Mouse (Mus musculus) lung, postnatal 0 days (tissue): ENCODE results near the gene 1810009A15Rik. TPM values are rescaled to one million over a fixed set of nuclear protein-coding genes. Genes with fewer than 3 reads are reported as not detected.

Source experiments
- ATAC-seq: fragments of 200-750 bp; cut with Nextera tagmentation; 2 replicates; pipeline ENCODE4 v1.8.0; 2017; ENCODE audit warnings: moderate library complexity
- DNase-seq: peaks from one replicate; pipeline ENCODE4 v3.0.0-alpha.2; 2016; ENCODE audit warnings: low spot score
- H3K27ac ChIP-seq: fragments of 300-500 bp; sonication (generic); 2 replicates; pipeline ENCODE4 v1.5.1; 2014; ENCODE audit warnings: antibody characterized with exemption, mild to moderate bottlenecking, low read length, mixed read lengths
- H3K27me3 ChIP-seq: fragments of 300-500 bp; sonication (generic); replicated peaks from 2 replicates; pipeline ENCODE4 v1.6.1; 2014; ENCODE audit warnings: low read length, mixed read lengths; ENCODE audit not compliant: insufficient read depth
- H3K36me3 ChIP-seq: fragments of 300-500 bp; sonication (generic); 2 replicates; pipeline ENCODE4 v1.6.1; 2014; ENCODE audit warnings: low read length, mixed read lengths; ENCODE audit not compliant: insufficient read depth
- H3K4me1 ChIP-seq: fragments of 300-500 bp; sonication (generic); 2 replicates; pipeline ENCODE4 v1.6.1; 2014; ENCODE audit warnings: antibody characterized with exemption, low read depth, low read length, mixed read lengths; ENCODE audit not compliant: insufficient read depth
- H3K4me2 ChIP-seq: fragments of 300-500 bp; sonication (generic); replicated peaks from 2 replicates; pipeline ENCODE4 v1.6.1; 2014; ENCODE audit warnings: low read depth, mild to moderate bottlenecking, low read length, moderate library complexity, mixed read lengths
- H3K4me3 ChIP-seq: fragments of 300-500 bp; sonication (generic); 2 replicates; pipeline ENCODE4 v1.5.1; 2014; ENCODE audit warnings: low read depth, low read length
- H3K9ac ChIP-seq: fragments of 300-500 bp; sonication (generic); replicated peaks from 2 replicates; pipeline ENCODE4 v1.6.1; 2014; ENCODE audit warnings: low read depth, mild to moderate bottlenecking
- H3K9me3 ChIP-seq: fragments of 300-500 bp; sonication (generic); 2 replicates; pipeline ENCODE4 v1.6.1; 2016; ENCODE audit warnings: low read length, mixed read lengths
- CTCF ChIP-seq: IDR thresholded peaks from 2 replicates; pipeline ENCODE4 v1.5.1; 2016; ENCODE audit warnings: antibody characterized with exemption, mild to moderate bottlenecking
- EP300 ChIP-seq: IDR thresholded peaks from 2 replicates; pipeline ENCODE4 v1.6.1; 2016; ENCODE audit warnings: antibody characterized with exemption, mild to moderate bottlenecking, control low read depth
- WGBS: fragments of 180-500 bp; shearing (Covaris S2); extraction: QIAGEN DNeasy Blood & Tissue Kit; methylation state at CpG from one replicate; pipeline ENCODE4 v1.1.7; 2014; 5-methylcytosine and 5-hydroxymethylcytosine counted together
- polyA plus RNA-seq: library from polyadenylated mRNA; unstranded; fragments of >200 nt; fragmentation: Nextera tagmentation; extraction: Ambion mirVana; gene quantifications from 2 replicates; pipeline ENCODE4 v1.2.1, GENCODE M21; 2015

The 1810009A15Rik gene
- polyA plus RNA-seq, 1 experiment from 2014 or later, result 44.4 TPM

DNA sequence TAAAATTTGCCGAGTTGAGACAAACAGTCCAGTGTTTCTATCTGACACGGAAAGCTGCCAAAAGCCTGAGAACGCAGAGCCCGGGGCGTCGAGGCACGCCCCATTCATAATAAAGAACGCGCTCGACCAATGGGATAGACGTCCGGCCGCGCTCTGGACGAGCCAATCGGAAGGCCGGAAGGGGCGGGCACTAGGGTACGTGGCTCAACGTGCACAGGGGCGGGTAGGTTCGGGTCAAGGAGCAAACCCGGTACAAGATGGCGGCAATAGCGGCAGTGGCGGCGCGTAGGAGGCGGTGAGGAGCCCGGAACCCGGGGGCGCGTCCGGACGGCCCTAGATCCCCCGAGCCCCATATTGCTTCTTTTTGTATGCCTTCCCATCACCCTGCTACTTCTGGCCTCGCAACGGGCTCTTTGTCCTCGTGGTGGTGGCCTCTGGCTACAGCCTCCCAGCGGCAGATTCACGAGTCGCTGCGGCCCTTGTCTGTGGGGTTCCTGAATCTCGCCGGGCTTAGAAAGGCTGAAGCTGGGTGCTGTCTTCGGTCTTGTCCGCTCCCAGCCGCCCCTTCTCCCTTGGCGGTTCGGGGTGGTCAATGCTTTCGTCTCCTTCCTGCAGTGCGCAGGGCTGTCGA, 9.3 kb downstream of the 1810009A15Rik start, which contains the start of gene Ganab:
TSS of gene Ganab (plus strand) at position 207 of the 631 bp plus-strand sequence.
- H3K9me3 ChIP-seq, result no peaks in the 10 kb centered on the region
- H3K4me2 ChIP-seq, result peak within 1 kb of the TSS; percentile 92
- TF ChIP-seq EP300 (no peak), CTCF (peak; percentile 40)
- H3K27ac ChIP-seq, result peak within 1 kb of the TSS; percentile 88
- 2% methylated on average over 53 of the region's 53 CpGs for WGBS
- H3K4me1 ChIP-seq, result peaks cover 6% of the 10 kb centered on the region; the same call in 1 of the 2 replicates
- ATAC-seq (peak; percentile 100), DNase-seq (peak; percentile 99)
- H3K27me3 ChIP-seq, result no peaks in the 10 kb centered on the region
- H3K9ac ChIP-seq, result peak within 1 kb of the TSS; percentile 91
- H3K36me3 ChIP-seq, result no peaks in the 10 kb centered on the region
- peak within 1 kb of the TSS; percentile 95 for H3K4me3 ChIP-seq

DNA sequence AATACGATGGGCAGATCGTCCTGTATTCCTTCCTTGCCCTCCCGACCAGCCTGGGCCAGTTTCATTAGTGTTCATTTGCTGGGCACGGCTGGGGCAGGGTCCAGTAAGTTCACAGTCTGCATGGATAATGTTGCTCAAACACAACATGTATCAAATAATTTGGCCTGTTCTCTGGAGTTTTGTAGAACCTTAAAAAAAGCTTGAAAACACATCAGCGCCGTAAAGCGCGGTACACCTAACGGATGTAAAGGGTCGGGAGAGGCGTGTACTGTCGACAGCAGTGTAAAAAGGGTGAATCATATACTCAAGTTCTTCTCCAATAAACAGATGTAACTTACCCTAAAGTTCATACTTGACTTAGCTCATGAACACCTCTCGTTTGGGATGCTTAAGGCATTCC, 9.9 kb downstream of the 1810009A15Rik start:
- peak overlapping the region; percentile 92 for H3K4me2 ChIP-seq
- peaks cover 6% of the 10 kb centered on the region; the same call in 1 of the 2 replicates for H3K4me1 ChIP-seq
- peak; percentile 57 for DNase-seq
- peak overlapping the region; percentile 91 for H3K9ac ChIP-seq
- H3K27me3 ChIP-seq, result no peaks in the 10 kb centered on the region
- H3K9me3 ChIP-seq, result no peaks in the 10 kb centered on the region
- no peak for TF ChIP-seq EP300
- no peak for TF ChIP-seq CTCF
- peak overlapping the region; percentile 88 for H3K27ac ChIP-seq
- H3K4me3 ChIP-seq, result peak overlapping the region; percentile 95
- ATAC-seq, result no peak
- WGBS, result 3% methylated on average over 13 of the region's 13 CpGs
- H3K36me3 ChIP-seq, result no peaks in the 10 kb centered on the region

DNA sequence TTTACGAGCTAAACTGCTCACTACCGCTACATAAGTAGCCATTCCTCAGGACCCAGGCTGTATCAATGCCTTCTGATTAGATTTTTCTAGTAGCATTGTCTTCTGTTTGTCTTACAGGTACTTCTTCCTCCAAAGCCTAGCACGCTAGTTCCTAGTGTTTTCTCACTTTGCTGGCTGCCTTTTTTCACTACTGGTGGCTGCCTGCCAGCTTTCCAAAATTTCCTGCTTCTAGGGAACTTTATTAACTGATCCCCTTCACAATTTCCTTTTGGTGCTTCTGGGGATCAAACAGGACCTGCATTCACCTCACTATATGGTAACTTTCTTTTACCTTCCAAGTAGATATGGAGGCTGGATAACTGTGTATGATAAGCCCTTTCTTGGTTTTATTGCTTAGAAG, 10.4 kb downstream of the 1810009A15Rik start:
- Histone ChIP-seq H3K9ac (peak overlapping the region; percentile 91; the same call in 1 of the 2 replicates), H3K9me3 (no peaks in the 10 kb centered on the region), H3K4me1 (peaks cover 3% of the 10 kb centered on the region; the same call in 1 of the 2 replicates), H3K36me3 (no peaks in the 10 kb centered on the region), H3K4me3 (no peak overlapping the region), H3K27me3 (no peaks in the 10 kb centered on the region), H3K4me2 (peak overlapping the region; percentile 92; the same call in 1 of the 2 replicates), H3K27ac (no peak overlapping the region)
- ATAC-seq (no peak), DNase-seq (no peak)
- WGBS, result 33% methylated on average over 3 of the region's 3 CpGs
- TF ChIP-seq CTCF, result no peak
- TF ChIP-seq EP300, result no peak

DNA sequence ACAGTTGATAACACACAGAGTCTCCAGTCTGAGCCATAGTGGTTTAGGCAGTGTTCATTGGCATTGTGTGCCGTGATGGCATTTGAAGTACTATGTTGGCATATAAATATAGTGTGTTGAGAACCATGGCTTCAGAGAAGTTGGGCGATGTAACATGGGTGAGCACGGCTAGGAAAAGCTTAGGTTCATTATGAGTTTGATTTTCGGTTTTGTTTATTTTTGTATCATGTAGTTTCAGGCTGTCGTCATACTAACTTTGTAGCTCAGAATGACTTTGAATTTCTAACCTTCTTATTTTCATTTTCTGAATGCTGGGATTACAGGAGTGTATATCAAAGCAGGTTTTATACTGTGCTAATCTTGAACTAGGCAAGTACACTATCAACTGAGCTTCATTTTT, 14.8 kb downstream of the 1810009A15Rik start:
- Histone ChIP-seq H3K36me3 (peaks cover 29% of the 10 kb centered on the region; the same call in 1 of the 2 replicates), H3K4me2 (no peak overlapping the region)
- 90% methylated on average over 5 of the region's 5 CpGs for WGBS

DNA sequence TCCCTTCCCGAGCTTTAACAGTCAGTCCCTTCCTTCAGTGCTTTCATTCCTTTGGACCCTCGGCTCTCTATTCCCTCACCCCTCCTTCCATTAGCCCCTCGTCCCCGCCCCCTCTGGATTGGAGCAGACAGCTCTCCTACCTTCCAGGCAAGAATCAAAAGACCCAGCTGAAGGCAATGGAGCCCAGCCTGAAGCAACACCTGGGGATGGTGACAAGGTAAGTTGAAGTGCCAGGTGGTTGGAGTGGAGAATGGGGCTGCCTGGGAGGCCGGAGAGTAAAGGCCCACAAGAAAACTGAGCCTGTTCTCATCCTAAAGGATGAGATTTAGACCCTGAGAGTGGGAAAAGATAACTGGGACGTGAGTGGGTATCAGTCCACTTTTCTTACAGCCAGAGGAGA, 19.9 kb downstream of the 1810009A15Rik start:
- Histone ChIP-seq H3K9ac (no peak overlapping the region), H3K4me3 (no peak overlapping the region), H3K4me2 (no peak overlapping the region), H3K27ac (no peak overlapping the region), H3K4me1 (no peaks in the 10 kb centered on the region), H3K9me3 (no peaks in the 10 kb centered on the region), H3K27me3 (no peaks in the 10 kb centered on the region), H3K36me3 (peaks cover 66% of the 10 kb centered on the region)
- TF ChIP-seq EP300 (no peak), CTCF (no peak)
- ATAC-seq, result no peak
- DNase-seq, result no peak
- 86% methylated on average over 6 of the region's 6 CpGs for WGBS

More for the DNA sequence above, 14.8 kb downstream of the 1810009A15Rik start:
- TF ChIP-seq EP300, result no peak
- no peak for TF ChIP-seq CTCF
- ATAC-seq (no peak), DNase-seq (no peak)
- H3K27me3 ChIP-seq, result no peaks in the 10 kb centered on the region
- H3K4me3 ChIP-seq, result no peak overlapping the region
- H3K9me3 ChIP-seq, result no peaks in the 10 kb centered on the region
- no peak overlapping the region for H3K27ac ChIP-seq
- no peak overlapping the region for H3K9ac ChIP-seq
- peaks cover 3% of the 10 kb centered on the region; the same call in 1 of the 2 replicates for H3K4me1 ChIP-seq

DNA sequence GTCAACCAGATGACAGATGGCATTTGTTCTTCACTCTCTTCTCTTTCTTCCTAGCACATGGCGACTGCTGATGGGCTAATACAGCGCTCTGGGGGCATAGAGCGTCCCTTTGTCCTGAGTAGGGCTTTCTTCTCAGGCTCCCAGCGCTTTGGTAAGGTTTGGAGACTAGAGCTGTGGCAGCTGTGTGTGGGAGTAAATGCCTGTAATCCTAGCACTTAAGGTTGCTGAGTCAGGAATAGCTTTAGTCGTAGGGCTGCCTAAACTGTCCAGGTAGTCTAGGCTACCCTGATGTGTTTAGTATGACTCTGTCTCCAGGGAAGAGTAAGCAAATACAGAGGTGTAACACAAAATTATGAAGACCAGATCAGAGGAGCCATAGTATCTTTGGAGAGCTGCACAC, 23.2 kb downstream of the 1810009A15Rik start:
- Histone ChIP-seq H3K27ac (no peak overlapping the region), H3K4me3 (no peak overlapping the region), H3K9me3 (no peaks in the 10 kb centered on the region), H3K36me3 (peaks cover 81% of the 10 kb centered on the region), H3K27me3 (no peaks in the 10 kb centered on the region), H3K4me1 (no peaks in the 10 kb centered on the region), H3K4me2 (no peak overlapping the region), H3K9ac (no peak overlapping the region)
- TF ChIP-seq EP300 (no peak), CTCF (no peak)
- ATAC-seq (no peak), DNase-seq (no peak)
- WGBS, result 91% methylated on average over 5 of the region's 5 CpGs
